Mouse (Mus musculus): ENCODE measurements around the gene Lamtor5. TPM values are rescaled to one million over a fixed set of nuclear protein-coding genes. Genes with fewer than 3 reads are reported as not detected.

The Lamtor5 gene
- polyA plus RNA-seq, 1 experiment from 2014 or later: 189 TPM

DNA sequence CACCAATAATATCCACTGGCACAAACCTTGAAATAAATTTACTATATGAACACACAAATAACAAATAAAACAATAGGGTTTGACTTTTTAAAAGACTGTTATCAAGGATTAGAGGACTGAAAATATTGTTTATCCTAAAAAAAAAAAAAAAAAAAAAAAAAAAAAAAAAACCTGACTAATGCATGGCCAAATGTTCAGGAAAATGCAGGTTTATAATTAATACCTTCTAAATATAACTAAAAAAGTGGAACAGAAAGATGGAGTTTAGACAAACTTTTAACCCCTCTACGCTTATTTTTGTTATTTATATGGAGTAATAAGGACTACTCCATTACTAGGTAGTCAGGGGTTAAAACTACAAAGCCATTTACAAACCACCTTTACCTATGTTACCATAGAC lies 47.8 kb downstream of the Lamtor5 start:
- Histone ChIP-seq H3K9me3 (ENCODE audit: control insufficient read depth, low read length) (no peaks in the 10 kb centered on the region), H3K4me3 (ENCODE audit: low read depth, low read length) (no peak overlapping the region), H3K27me3 (ENCODE audit: control insufficient read depth, insufficient read depth, low read length) (no peaks in the 10 kb centered on the region), H3K4me2 (ENCODE audit: low read depth) (no peak overlapping the region), H3K27ac (ENCODE audit: low read depth, low read length) (no peak overlapping the region), H3K4me1 (ENCODE audit: control insufficient read depth, insufficient read depth, low read length) (peaks cover 25% of the 10 kb centered on the region), H3K36me3 (ENCODE audit: control insufficient read depth, insufficient read depth, low read length) (peaks cover 8% of the 10 kb centered on the region; the same call in 1 of the 2 replicates), H3K9ac (ENCODE audit: low read length) (no peak overlapping the region)
- DNase-seq (ENCODE audit: low spot score): no peak
- 97% methylated on average over 1 of the region's 1 CpGs for WGBS
- ATAC-seq (ENCODE audit: insufficient read depth, low FRiP score, low TSS enrichment): no peak

DNA sequence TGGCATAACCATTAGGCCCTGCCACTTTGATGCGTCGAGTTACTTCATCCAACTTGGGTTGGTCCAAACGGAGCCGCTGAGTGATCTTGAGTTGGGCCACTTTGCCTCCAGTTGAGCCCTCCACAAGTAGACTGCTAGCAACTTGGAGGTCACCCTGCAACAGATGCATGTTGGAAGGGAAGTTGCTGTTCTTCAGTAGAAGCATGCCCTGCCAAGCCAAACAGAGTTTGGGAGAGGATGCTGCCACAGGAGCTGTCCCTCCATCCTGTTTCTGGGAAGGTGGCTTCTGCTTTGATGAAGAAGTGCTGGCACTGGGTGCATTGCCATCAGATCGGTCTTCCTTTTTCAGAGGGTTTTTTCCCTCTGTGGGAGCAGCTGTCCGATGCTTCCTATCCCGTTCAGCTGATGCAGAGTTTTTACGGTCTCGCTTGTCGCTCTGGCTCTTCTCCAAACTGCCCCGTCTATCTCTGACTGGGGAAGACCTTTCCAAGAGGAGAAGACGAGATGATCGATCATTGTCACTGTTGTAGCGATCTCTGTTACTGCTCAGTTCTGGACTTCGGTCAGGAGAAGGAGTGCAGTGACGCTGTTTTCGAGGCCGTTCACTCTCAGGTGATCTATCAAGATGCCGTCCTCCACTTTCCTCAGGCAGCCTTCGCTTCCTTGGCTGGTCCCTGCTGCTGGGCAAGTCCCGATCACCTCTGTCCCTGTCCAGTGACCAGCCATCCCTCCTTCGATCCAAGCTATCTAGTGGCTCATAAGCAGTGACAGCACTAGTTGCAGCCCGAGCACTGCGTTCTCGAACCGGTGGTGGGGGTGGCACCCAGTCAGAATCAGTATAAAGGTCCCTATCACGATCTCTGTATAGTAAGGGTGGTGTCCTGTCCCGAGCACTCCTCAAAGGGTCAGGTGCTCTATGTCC lies 52.1 kb downstream of the Lamtor5 start:
- H3K36me3 ChIP-seq (ENCODE audit: control insufficient read depth, insufficient read depth, low read length): peaks cover 6% of the 10 kb centered on the region; the same call in 1 of the 2 replicates
- ATAC-seq (ENCODE audit: insufficient read depth, low FRiP score, low TSS enrichment) (no peak), DNase-seq (ENCODE audit: low spot score) (no peak)
- H3K9ac ChIP-seq (ENCODE audit: low read length): no peak overlapping the region
- peak overlapping the region; percentile 96 for H3K4me3 ChIP-seq (ENCODE audit: low read depth, low read length)
- H3K27ac ChIP-seq (ENCODE audit: low read depth, low read length): no peak overlapping the region
- H3K4me1 ChIP-seq (ENCODE audit: control insufficient read depth, insufficient read depth, low read length): peaks cover 22% of the 10 kb centered on the region
- WGBS: 78% methylated on average over 28 of the region's 28 CpGs
- no peaks in the 10 kb centered on the region for H3K27me3 ChIP-seq (ENCODE audit: control insufficient read depth, insufficient read depth, low read length)
- H3K4me2 ChIP-seq (ENCODE audit: low read depth): peak overlapping the region; percentile 92
- no peaks in the 10 kb centered on the region for H3K9me3 ChIP-seq (ENCODE audit: control insufficient read depth, low read length)

- DNase-seq (ENCODE audit: low spot score) (no peak), ATAC-seq (ENCODE audit: insufficient read depth, low FRiP score, low TSS enrichment) (no peak)
- Histone ChIP-seq H3K4me1 (ENCODE audit: control insufficient read depth, insufficient read depth, low read length) (peaks cover 22% of the 10 kb centered on the region), H3K4me2 (ENCODE audit: low read depth) (peak overlapping the region; percentile 92), H3K36me3 (ENCODE audit: control insufficient read depth, insufficient read depth, low read length) (peaks cover 6% of the 10 kb centered on the region; the same call in 1 of the 2 replicates), H3K27ac (ENCODE audit: low read depth, low read length) (no peak overlapping the region), H3K27me3 (ENCODE audit: control insufficient read depth, insufficient read depth, low read length) (no peaks in the 10 kb centered on the region), H3K9ac (ENCODE audit: low read length) (peak overlapping the region; percentile 94), H3K9me3 (ENCODE audit: control insufficient read depth, low read length) (no peaks in the 10 kb centered on the region), H3K4me3 (ENCODE audit: low read depth, low read length) (peak overlapping the region; percentile 96)
- 28% methylated on average over 17 of the region's 17 CpGs for WGBS
Observed at GRCm38 (mm10) chr3:107331746-107332126, 53.1 kb downstream of the Lamtor5 start.

DNA sequence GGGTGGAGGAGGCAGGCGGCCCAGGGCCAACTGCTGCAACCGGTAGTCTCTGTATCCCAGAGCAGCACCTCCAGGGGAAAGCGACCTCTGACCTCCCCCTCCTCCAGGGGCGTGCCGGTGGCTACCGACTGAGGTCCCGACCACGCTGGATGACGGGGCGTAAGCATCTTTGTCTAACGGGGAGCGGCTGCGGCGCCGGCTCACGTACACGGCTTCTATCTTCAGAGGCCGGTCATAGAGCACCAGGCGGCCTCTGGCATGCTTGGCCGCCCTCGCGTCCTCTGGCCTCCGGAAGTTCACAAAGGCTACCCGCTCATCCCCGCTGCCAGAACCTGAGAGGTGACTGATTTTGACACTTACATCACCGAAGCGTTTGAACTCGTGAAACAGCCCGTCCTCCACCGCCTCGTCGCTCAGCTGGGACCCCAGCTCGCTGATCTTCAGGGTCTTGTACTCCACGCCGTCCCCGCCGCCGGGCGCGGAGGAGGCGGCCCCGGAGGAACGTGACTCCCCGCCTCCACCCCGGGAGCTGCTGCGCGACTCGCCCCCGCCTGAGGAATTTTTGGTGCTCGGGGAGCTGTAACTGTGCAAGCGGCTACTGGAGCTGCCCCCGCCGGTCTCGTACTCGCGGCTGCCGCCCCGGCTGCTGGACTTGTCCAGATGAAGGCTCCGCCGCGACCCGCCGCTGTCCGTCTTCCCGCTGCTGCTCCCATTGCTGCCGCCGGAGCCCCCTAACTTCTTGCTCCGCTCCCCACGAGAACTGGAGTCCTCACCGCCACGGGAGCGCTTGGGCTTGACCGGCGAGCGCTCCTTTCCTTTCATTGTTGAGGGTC lies 53.7 kb downstream of the Lamtor5 start:
- H3K4me3 ChIP-seq (ENCODE audit: low read depth, low read length): peak overlapping the region; percentile 96
- H3K4me2 ChIP-seq (ENCODE audit: low read depth): peak overlapping the region; percentile 92
- peaks cover 22% of the 10 kb centered on the region for H3K4me1 ChIP-seq (ENCODE audit: control insufficient read depth, insufficient read depth, low read length)
- WGBS: under 1% methylated on average over 65 of the region's 75 CpGs
- H3K9me3 ChIP-seq (ENCODE audit: control insufficient read depth, low read length): no peaks in the 10 kb centered on the region
- peak overlapping the region; percentile 94 for H3K9ac ChIP-seq (ENCODE audit: low read length)
- DNase-seq (ENCODE audit: low spot score) (peak; percentile 35), ATAC-seq (ENCODE audit: insufficient read depth, low FRiP score, low TSS enrichment) (0 out of 2 replicates have a peak, but pooled peaks have one; percentile 3)
- peak overlapping the region; percentile 89 for H3K27ac ChIP-seq (ENCODE audit: low read depth, low read length)
- no peaks in the 10 kb centered on the region for H3K27me3 ChIP-seq (ENCODE audit: control insufficient read depth, insufficient read depth, low read length)
- H3K36me3 ChIP-seq (ENCODE audit: control insufficient read depth, insufficient read depth, low read length): peaks cover 6% of the 10 kb centered on the region; the same call in 1 of the 2 replicates

DNA sequence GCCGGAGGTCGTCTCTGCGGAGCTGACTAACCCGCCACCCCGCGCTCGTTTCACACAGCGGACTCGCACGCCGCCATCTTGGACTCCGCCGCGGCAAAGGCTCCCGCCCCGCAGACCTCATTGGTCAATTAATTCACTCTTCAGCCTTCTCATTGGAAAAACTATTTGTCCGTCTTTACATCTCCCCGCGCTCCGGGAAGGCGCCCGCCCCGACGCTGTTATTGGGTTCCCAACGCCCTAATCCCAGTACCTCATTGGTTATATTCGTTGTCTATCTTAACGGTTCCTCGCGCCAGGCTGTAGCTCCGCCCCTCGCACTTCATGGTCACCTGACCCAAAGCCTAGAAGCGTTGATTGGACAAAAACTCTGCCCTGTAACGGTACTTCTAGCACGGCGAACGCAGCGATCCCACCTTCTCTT lies 54.3 kb downstream of the Lamtor5 start:
- no peaks in the 10 kb centered on the region for H3K27me3 ChIP-seq (ENCODE audit: control insufficient read depth, insufficient read depth, low read length)
- H3K9me3 ChIP-seq (ENCODE audit: control insufficient read depth, low read length): no peaks in the 10 kb centered on the region
- H3K4me1 ChIP-seq (ENCODE audit: control insufficient read depth, insufficient read depth, low read length): peaks cover 22% of the 10 kb centered on the region
- ATAC-seq (ENCODE audit: insufficient read depth, low FRiP score, low TSS enrichment): peak; percentile 97
- H3K9ac ChIP-seq (ENCODE audit: low read length): peak overlapping the region; percentile 94
- DNase-seq (ENCODE audit: low spot score): peak; percentile 97
- H3K36me3 ChIP-seq (ENCODE audit: control insufficient read depth, insufficient read depth, low read length): peaks cover 6% of the 10 kb centered on the region; the same call in 1 of the 2 replicates
- WGBS: 0% methylated on average over 37 of the region's 37 CpGs
- peak overlapping the region; percentile 92 for H3K4me2 ChIP-seq (ENCODE audit: low read depth)
- peak overlapping the region; percentile 89 for H3K27ac ChIP-seq (ENCODE audit: low read depth, low read length)
- H3K4me3 ChIP-seq (ENCODE audit: low read depth, low read length): peak overlapping the region; percentile 96

Other genes with a start within 250 kb of the Lamtor5 start
- gene Kcna3, start 242.7 kb upstream of the Lamtor5 start, polyA plus RNA-seq (2014; fragmentation: Nextera tagmentation; extraction: Ambion mirVana): 2.9 and 3.6 TPM in 2 replicates
- 0.17 and 0.24 TPM in 2 replicates for gene Kcna2, start 177.7 kb upstream of the Lamtor5 start, polyA plus RNA-seq (2014; fragmentation: Nextera tagmentation; extraction: Ambion mirVana)
- gene Kcna10, start 95.8 kb upstream of the Lamtor5 start, polyA plus RNA-seq (2014; fragmentation: Nextera tagmentation; extraction: Ambion mirVana): not detected in 2 replicates
- gene Cym, start 57.1 kb upstream of the Lamtor5 start, polyA plus RNA-seq (2014; fragmentation: Nextera tagmentation; extraction: Ambion mirVana): not detected in 2 replicates
- gene A630076J17Rik, start 48.2 kb upstream of the Lamtor5 start, polyA plus RNA-seq (2014; fragmentation: Nextera tagmentation; extraction: Ambion mirVana): not detected in 2 replicates
- gene Prok1, start 39.2 kb upstream of the Lamtor5 start, polyA plus RNA-seq (2014; fragmentation: Nextera tagmentation; extraction: Ambion mirVana): not detected in 2 replicates
- gene Slc16a4, start 12.4 kb downstream of the Lamtor5 start, polyA plus RNA-seq (2014; fragmentation: Nextera tagmentation; extraction: Ambion mirVana): 1.6 and 1.9 TPM in 2 replicates
- 17.2 and 18.3 TPM in 2 replicates for gene Rbm15, start 54.8 kb downstream of the Lamtor5 start, polyA plus RNA-seq (2014; fragmentation: Nextera tagmentation; extraction: Ambion mirVana)
- gene Kcnc4, start 180.7 kb downstream of the Lamtor5 start, polyA plus RNA-seq (2014; fragmentation: Nextera tagmentation; extraction: Ambion mirVana): 0.05 and 0.58 TPM in 2 replicates
- gene Slc6a17, start 239.2 kb downstream of the Lamtor5 start, polyA plus RNA-seq (2014; fragmentation: Nextera tagmentation; extraction: Ambion mirVana): 2.6 and 3.6 TPM in 2 replicates

Data from neural tube, embryonic 11.5 days (tissue).